Mouse (Mus musculus) megakaryocyte, embryonic 14.5 days (primary cell): ENCODE measurements around the gene Dnmt3a.

ENCODE experiments used
- FLI1 ChIP-seq: IDR thresholded peaks from 2 replicates; pipeline ENCODE4 v1.6.1; 2012; ENCODE audit warnings: low read length, inconsistent platforms, mixed read lengths
- GATA1 ChIP-seq: IDR thresholded peaks from 3 replicates; pipeline ENCODE4 v1.6.1; 2012; ENCODE audit warnings: mixed read lengths, low read length, inconsistent platforms, borderline replicate concordance

DNA sequence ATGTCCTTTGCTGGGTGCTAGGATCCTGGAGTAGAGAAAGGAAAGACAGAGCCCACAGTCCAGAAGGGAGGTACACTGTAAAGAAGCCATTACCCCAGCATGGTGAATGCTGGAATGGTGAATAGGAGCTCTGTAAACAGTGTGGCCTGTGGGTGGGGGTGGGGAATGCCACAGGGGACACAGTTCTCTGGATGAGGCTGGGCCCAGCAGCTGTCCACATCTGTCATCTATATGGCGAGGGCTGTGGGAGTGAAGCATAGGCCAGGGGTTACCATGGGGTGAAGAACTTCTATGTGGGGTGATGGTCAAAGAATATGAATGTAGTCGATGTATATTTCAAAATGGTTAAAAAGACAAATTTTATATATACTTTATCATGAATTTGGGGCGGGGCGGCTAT, 52.9 kb downstream of the Dnmt3a start:
- TF ChIP-seq GATA1, result no peak
- no peak for TF ChIP-seq FLI1
